Mouse (Mus musculus) heart, embryonic 16.5 days (tissue): Measurements from ENCODE around the gene Lcorl. TPM values are rescaled to one million over a fixed set of nuclear protein-coding genes. Genes with fewer than 3 reads are reported as not detected.

ENCODE experiments used
- ATAC-seq: fragments of 200-750 bp; cut with Nextera tagmentation; replicated peaks from 2 replicates; pipeline ENCODE4 v1.8.0; 2017; ENCODE audit warnings: moderate number of reproducible peaks; ENCODE audit not compliant: insufficient read depth, low FRiP score; ENCODE audit errors: extremely low read depth
- H3K27ac ChIP-seq: fragments of 300-500 bp; sonication (generic); 2 replicates; pipeline ENCODE4 v1.5.1; 2014; ENCODE audit warnings: mild to moderate bottlenecking, low read length, control low read depth, moderate library complexity
- H3K27me3 ChIP-seq: fragments of 300-500 bp; sonication (generic); 2 replicates; pipeline ENCODE4 v1.6.1; 2014; ENCODE audit warnings: low read length, mixed read lengths; ENCODE audit not compliant: control insufficient read depth, insufficient read depth
- H3K36me3 ChIP-seq: fragments of 300-500 bp; sonication (generic); 2 replicates; pipeline ENCODE4 v1.6.1; 2014; ENCODE audit not compliant: control insufficient read depth, insufficient read depth
- H3K4me1 ChIP-seq: fragments of 300-500 bp; sonication (generic); 2 replicates; pipeline ENCODE4 v1.6.1; 2014; ENCODE audit warnings: low read length, mixed read lengths; ENCODE audit not compliant: control insufficient read depth, insufficient read depth
- H3K4me2 ChIP-seq: fragments of 300-500 bp; sonication (generic); 2 replicates; pipeline ENCODE4 v1.6.1; 2014; ENCODE audit warnings: low read depth, mild to moderate bottlenecking, control low read depth, low read length
- H3K4me3 ChIP-seq: fragments of 300-500 bp; sonication (generic); 2 replicates; pipeline ENCODE4 v1.5.1; 2014; ENCODE audit warnings: mild to moderate bottlenecking, control low read depth, low read length
- H3K9ac ChIP-seq: fragments of 300-500 bp; sonication (generic); 2 replicates; pipeline ENCODE4 v1.6.1; 2014; ENCODE audit warnings: low read length, control low read depth
- H3K9me3 ChIP-seq: fragments of 300-500 bp; sonication (generic); replicated peaks from 2 replicates; pipeline ENCODE4 v1.6.1; 2016; ENCODE audit warnings: low read length; ENCODE audit not compliant: control insufficient read depth
- WGBS: fragments of 180-500 bp; shearing (Covaris S2); extraction: QIAGEN DNeasy Blood & Tissue Kit; methylation state at CpG from one replicate; pipeline ENCODE4 v1.1.7; 2014; 5-methylcytosine and 5-hydroxymethylcytosine counted together
- polyA plus RNA-seq: library from polyadenylated mRNA; unstranded; fragments of >200 nt; fragmentation: Nextera tagmentation; extraction: Ambion mirVana; gene quantifications from 2 replicates; pipeline ENCODE4 v1.2.1, GENCODE M21; 2015

Lcorl gene
- polyA plus RNA-seq, 1 experiment from 2014 or later = 15.8 TPM

- Histone ChIP-seq H3K36me3 (peaks cover 14% of the 10 kb centered on the region), H3K27ac (no peak overlapping the region), H3K4me3 (no peak overlapping the region), H3K4me1 (no peaks in the 10 kb centered on the region), H3K9ac (no peak overlapping the region), H3K27me3 (no peaks in the 10 kb centered on the region), H3K4me2 (no peak overlapping the region), H3K9me3 (no peaks in the 10 kb centered on the region)
- WGBS = 96% methylated on average over 2 of the region's 2 CpGs
- no peak for ATAC-seq
Observed at GRCm38 (mm10) chr5:45685243-45685642, 172.2 kb downstream of the Lcorl start.

DNA sequence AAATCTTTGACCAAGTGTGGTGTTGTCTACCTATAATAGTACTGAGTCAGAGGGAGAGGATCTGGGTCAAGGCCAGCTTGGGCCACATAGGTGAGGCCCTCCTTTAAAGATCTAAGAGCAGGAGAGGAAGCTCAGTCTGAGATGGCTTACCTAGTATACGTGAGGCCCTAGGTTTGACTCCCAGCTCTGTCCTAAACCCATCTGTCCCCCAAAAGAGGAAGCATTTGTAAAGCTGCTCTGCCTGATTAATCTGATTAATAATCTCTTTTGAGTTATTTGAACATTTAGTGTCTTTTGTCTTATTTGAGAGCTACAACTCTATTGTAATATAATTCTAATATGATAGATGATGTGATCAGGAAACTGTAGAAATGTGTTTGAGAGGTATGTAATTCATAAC, 174.0 kb downstream of the Lcorl start:
- H3K9ac ChIP-seq = no peak overlapping the region
- H3K9me3 ChIP-seq = no peaks in the 10 kb centered on the region
- no peak for ATAC-seq
- peaks cover 9% of the 10 kb centered on the region; the same call in 1 of the 2 replicates for H3K36me3 ChIP-seq
- whole genome bisulfite sequencing = 96% methylated on average over 1 of the region's 1 CpGs
- no peaks in the 10 kb centered on the region for H3K27me3 ChIP-seq
- H3K4me2 ChIP-seq = no peak overlapping the region
- no peak overlapping the region for H3K4me3 ChIP-seq
- H3K27ac ChIP-seq = no peak overlapping the region
- no peaks in the 10 kb centered on the region for H3K4me1 ChIP-seq

DNA sequence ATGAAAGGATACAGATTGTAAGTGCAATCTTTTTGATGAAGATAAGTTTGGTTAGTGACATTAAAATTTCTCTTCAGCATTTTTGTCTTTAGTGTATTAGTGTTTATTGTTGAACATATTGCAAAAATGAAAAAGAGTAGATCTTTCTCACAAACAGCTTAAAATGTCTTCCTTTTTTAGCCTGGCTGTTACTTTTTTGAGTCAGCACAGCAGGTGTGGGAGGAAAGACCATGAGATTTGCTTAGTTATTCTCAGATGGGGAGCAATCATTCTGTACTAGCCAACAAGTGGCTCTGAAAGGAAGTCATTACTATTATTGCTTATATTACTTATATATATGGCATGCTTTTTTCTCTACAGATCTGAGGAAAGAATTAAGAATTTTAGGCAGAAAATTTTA, 177.5 kb downstream of the Lcorl start:
- Histone ChIP-seq H3K9me3 (no peaks in the 10 kb centered on the region), H3K4me1 (no peaks in the 10 kb centered on the region), H3K27me3 (no peaks in the 10 kb centered on the region), H3K4me2 (no peak overlapping the region), H3K4me3 (no peak overlapping the region), H3K27ac (no peak overlapping the region), H3K36me3 (peaks cover 9% of the 10 kb centered on the region; the same call in 1 of the 2 replicates), H3K9ac (no peak overlapping the region)
- ATAC-seq = no peak

GRCm38 (mm10) chr5:45677639-45678038, 179.8 kb downstream of the Lcorl start:
- 72% methylated on average over 4 of the region's 4 CpGs for WGBS
- Histone ChIP-seq H3K4me1 (no peaks in the 10 kb centered on the region), H3K4me3 (no peak overlapping the region), H3K36me3 (peaks cover 9% of the 10 kb centered on the region; the same call in 1 of the 2 replicates), H3K4me2 (no peak overlapping the region), H3K9me3 (no peaks in the 10 kb centered on the region), H3K27me3 (no peaks in the 10 kb centered on the region), H3K27ac (no peak overlapping the region), H3K9ac (no peak overlapping the region)
- no peak for ATAC-seq

DNA sequence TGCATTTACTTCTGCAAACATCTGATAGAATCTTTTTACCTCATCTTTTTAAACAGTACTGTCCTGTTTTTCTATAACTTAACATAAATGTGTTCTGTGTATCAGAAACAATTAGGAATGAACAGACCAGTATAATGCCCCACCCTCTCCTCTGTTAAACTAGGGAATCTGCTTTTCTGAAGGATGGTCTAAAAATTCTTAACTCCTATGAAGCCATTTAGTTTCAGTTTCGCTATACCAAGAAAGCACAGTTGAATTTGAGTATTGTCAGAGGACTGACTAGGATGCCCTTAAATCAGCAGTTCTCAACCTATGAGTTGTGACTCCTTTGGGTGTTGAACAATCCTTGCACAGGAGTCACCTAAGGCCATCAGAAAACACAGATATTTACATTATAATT, 182.4 kb downstream of the Lcorl start:
- Histone ChIP-seq H3K9ac (no peak overlapping the region), H3K9me3 (no peaks in the 10 kb centered on the region), H3K4me3 (no peak overlapping the region), H3K4me2 (no peak overlapping the region), H3K4me1 (peaks cover 6% of the 10 kb centered on the region; the same call in 1 of the 2 replicates), H3K27me3 (no peaks in the 10 kb centered on the region), H3K27ac (no peak overlapping the region), H3K36me3 (peaks cover 9% of the 10 kb centered on the region; the same call in 1 of the 2 replicates)
- no peak for ATAC-seq
- WGBS = 91% methylated on average over 1 of the region's 1 CpGs

DNA sequence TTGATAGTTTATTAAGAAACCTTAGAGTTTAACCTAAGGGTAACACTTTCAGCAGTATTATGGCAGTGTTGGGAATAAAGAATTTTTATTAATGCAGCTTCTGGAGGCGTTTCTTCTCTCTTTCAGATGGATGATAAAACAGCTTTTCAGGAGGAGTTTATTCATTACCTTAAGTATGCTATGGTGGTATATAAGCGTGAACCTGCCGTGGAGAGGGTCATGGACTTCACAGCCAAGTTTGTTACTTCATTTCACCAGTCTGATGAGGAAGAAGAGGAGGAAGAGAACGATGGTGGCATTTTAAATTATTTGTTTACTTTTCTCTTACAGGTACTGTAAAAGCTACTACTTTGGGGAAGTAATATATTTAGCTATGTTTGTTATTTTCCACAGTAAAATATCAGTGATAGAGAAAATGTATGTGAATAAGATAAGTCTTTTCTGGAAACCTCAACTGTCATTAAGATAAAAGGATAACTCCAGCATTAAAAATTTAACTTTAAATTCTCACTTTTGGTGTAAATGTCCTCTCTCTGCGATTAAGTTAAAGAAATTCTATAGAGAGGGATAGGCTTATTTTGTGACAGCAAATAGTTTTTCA, 186.4 kb downstream of the Lcorl start:
- Histone ChIP-seq H3K4me2 (peak overlapping the region; percentile 94), H3K4me1 (peaks cover 11% of the 10 kb centered on the region; the same call in 1 of the 2 replicates), H3K36me3 (peaks cover 7% of the 10 kb centered on the region; the same call in 1 of the 2 replicates), H3K27ac (no peak overlapping the region), H3K4me3 (peak overlapping the region; percentile 37), H3K27me3 (no peaks in the 10 kb centered on the region), H3K9me3 (no peaks in the 10 kb centered on the region), H3K9ac (peak overlapping the region; percentile 86; the same call in 1 of the 2 replicates)
- WGBS = 52% methylated on average over 5 of the region's 5 CpGs
- no peak for ATAC-seq

DNA sequence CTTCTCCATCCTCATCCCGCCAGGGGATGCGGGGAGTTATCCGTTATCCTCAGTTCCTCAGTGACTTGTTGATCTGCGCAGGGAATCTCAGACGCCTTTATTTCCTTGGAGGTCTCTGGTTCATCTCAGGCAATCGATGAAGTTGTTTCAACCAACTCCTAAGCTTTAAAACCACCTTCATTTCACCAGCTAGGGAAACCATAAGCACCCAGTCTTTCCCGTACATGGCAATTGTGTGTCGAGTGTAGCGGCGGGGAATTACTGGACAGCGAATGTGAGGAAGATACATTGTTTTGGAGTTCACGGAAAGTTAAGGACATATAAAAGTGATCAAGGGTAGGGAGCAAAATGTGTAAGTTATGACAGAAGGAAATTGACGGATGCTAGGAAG, 187.1 kb downstream of the Lcorl start:
- under 1% methylated on average over 13 of the region's 13 CpGs for WGBS

GRCm38 (mm10) chr5:45669598-45670279, 187.7 kb downstream of the Lcorl start, which contains the start of gene Ncapg:
Gene Ncapg, plus strand, starts transcription at chr5:45669919.
- H3K4me2 ChIP-seq = peak within 1 kb of the TSS; percentile 96
- peak; percentile 100 for ATAC-seq
- no peaks in the 10 kb centered on the region for H3K9me3 ChIP-seq
- under 1% methylated on average over 66 of the region's 66 CpGs for WGBS
- H3K9ac ChIP-seq = peak within 1 kb of the TSS; percentile 87
- H3K27me3 ChIP-seq = no peaks in the 10 kb centered on the region
- peak within 1 kb of the TSS; percentile 84 for H3K27ac ChIP-seq
- H3K36me3 ChIP-seq = peaks cover 4% of the 10 kb centered on the region; the same call in 1 of the 2 replicates
- H3K4me1 ChIP-seq = peaks cover 11% of the 10 kb centered on the region; the same call in 1 of the 2 replicates
- peak within 1 kb of the TSS; percentile 89 for H3K4me3 ChIP-seq

More for the DNA sequence above, 187.1 kb downstream of the Lcorl start:
- H3K36me3 ChIP-seq = peaks cover 4% of the 10 kb centered on the region; the same call in 1 of the 2 replicates
- H3K9me3 ChIP-seq = no peaks in the 10 kb centered on the region
- peak overlapping the region; percentile 84 for H3K27ac ChIP-seq
- H3K4me2 ChIP-seq = peak overlapping the region; percentile 94
- H3K27me3 ChIP-seq = no peaks in the 10 kb centered on the region
- H3K9ac ChIP-seq = peak overlapping the region; percentile 86
- ATAC-seq = no peak
- H3K4me3 ChIP-seq = peak overlapping the region; percentile 89
- peaks cover 11% of the 10 kb centered on the region; the same call in 1 of the 2 replicates for H3K4me1 ChIP-seq

DNA sequence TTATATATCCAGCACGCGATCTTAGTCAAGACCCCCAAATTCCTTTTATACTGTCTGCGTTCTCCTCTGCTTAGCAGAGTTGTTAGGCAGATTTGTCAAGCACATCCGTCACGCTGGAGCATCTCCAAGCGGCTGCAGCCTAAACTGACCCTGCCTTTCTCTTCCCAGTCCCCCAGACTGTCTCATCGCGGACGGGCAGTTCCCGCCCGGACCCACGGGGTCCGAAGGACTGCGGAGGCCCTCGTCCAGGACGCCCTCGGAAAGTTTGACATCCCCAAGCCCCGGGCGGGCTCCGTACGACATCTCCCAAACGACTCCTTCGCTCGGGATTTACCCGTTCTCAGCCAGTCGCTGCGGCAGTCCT, 188.2 kb downstream of the Lcorl start:
- peak; percentile 46 for ATAC-seq
- no peaks in the 10 kb centered on the region for H3K9me3 ChIP-seq
- peak overlapping the region; percentile 81 for H3K27ac ChIP-seq
- peak overlapping the region; percentile 89 for H3K4me3 ChIP-seq
- H3K4me1 ChIP-seq = peaks cover 11% of the 10 kb centered on the region; the same call in 1 of the 2 replicates
- H3K27me3 ChIP-seq = no peaks in the 10 kb centered on the region
- H3K4me2 ChIP-seq = peak overlapping the region; percentile 96
- under 1% methylated on average over 27 of the region's 27 CpGs for WGBS
- peaks cover 4% of the 10 kb centered on the region; the same call in 1 of the 2 replicates for H3K36me3 ChIP-seq
- peak overlapping the region; percentile 87 for H3K9ac ChIP-seq
